Mouse (Mus musculus) erythroblast, embryonic 14.5 days (primary cell): Measurements from ENCODE around the gene Trim52.

Experiments used
- GATA1 ChIP-seq: IDR thresholded peaks from 2 replicates; pipeline ENCODE4 v1.6.1; 2012; ENCODE audit warnings: low read length, inconsistent platforms, mixed read lengths
- TAL1 ChIP-seq: IDR thresholded peaks from 3 replicates; pipeline ENCODE4 v1.6.1; 2012; ENCODE audit warnings: low read length, inconsistent platforms, mixed read lengths

DNA sequence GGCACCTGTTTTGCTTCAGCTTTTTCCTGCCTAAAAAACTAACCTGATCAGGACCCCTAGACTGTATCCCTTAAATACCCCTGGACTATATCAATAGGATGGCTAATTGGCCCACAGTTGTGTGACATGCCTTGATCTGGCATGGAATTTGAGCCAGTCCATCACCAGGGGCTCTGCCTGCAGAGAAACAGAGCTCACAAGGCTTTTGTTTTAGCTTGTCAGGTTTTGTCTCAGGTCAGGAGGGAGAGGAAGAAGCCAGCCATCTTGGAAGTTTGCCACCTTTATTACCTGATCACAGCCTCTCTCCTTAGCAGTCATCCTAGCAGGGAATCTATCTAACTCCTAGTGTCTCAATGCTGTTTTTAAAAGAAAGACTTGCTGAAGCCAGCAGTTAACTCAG, 74.6 kb downstream of the Trim52 start:
- TF ChIP-seq TAL1 (no peak), GATA1 (no peak)
